Mouse (Mus musculus) testis, adult 2 months (tissue): ENCODE data around the gene Gm7361.
"Not testable (repeated sequence)": the region's sequence is repeated elsewhere in the genome, so short reads cannot be mapped to it uniquely, and the experiment has no call there.

Source experiments
- CTCF ChIP-seq: fragments of 200-500 bp; IDR thresholded peaks from 2 replicates; pipeline ENCODE4 v1.5.1; 2012; ENCODE audit warnings: low read depth, mild to moderate bottlenecking, inconsistent platforms, low read length, moderate library complexity; ENCODE audit not compliant: control insufficient read depth, insufficient read depth, insufficient replicate concordance
- POLR2A ChIP-seq: fragments of 200-500 bp; IDR thresholded peaks from 2 replicates; pipeline ENCODE4 v1.6.1; 2012; ENCODE audit warnings: low read depth, mild to moderate bottlenecking, inconsistent platforms, low read length, moderate library complexity; ENCODE audit not compliant: control insufficient read depth

DNA sequence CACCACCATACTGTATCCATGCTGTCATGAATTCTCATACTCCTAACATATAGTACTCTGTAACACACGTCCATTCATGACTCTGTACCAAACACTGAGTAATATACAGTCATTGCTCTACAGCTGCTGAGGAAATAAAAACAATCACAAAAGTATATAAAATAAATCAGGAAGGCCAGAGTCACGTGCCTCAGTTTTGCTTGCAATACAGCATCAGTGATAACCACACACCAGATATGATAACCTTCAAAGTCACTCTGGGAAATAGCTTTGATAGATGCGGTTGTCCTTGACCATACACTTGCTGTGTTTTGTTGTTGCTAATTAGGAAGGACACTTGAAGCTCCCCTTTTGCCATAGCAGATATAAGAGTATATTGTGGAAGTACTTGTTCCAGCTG lies 9.2 kb downstream of the Gm7361 start:
- TF ChIP-seq CTCF, POLR2A: not testable (repeated sequence)
